Mouse (Mus musculus): Measurements from ENCODE around the gene Serpinb7. TPM values are rescaled to one million over a fixed set of nuclear protein-coding genes. Genes with fewer than 3 reads are reported as not detected.

Serpinb7 gene
- 0.36 to 0.87 TPM (median 0.36 TPM) in 3 of 4 replicates, not detected in the other for total RNA-seq (2023; ENCODE audit: inconsistent age)

GRCm38 (mm10) chr1:107399355-107399754 lies at the start of gene Serpinb7:
Serpinb7 (plus strand) TSS chr1:107399655.

GRCm38 (mm10) chr1:107360898-107361297 lies 38.6 kb upstream of the Serpinb7 start, which contains the start of gene Serpinb11:
Serpinb11 (plus strand) TSS chr1:107361198.

Other genes starting within 250 kb of the Serpinb7 start
- gene Serpinb3b, start 121.3 kb upstream of the Serpinb7 start, total RNA-seq (2023; ENCODE audit: inconsistent age): not detected in 4 replicates
- gene Serpinb3c, start 121.3 kb upstream of the Serpinb7 start, total RNA-seq (2023; ENCODE audit: inconsistent age): not detected in 4 replicates
- gene Serpinb11, start 38.5 kb upstream of the Serpinb7 start, total RNA-seq (2023; ENCODE audit: inconsistent age): not detected in 4 replicates
- gene Serpinb2, start 111.8 kb downstream of the Serpinb7 start, total RNA-seq (2023; ENCODE audit: inconsistent age): not detected in 4 replicates
- not detected in 4 replicates for gene Serpinb8, start 190.4 kb downstream of the Serpinb7 start, total RNA-seq (2023; ENCODE audit: inconsistent age)